ENCODE assay signal across 8 mouse cellular contexts in genomic region chr14:77814935-77815334, GRCm38 (mm10). TPM values are rescaled to one million over a fixed set of nuclear protein-coding genes. Genes with fewer than 3 reads are reported as not detected.
A peak's percentile ranks its signal among the peaks of the same experiment; 100 is the strongest.
DNase-seq lines count a peak whose midpoint lies in the region; ATAC-seq lines count a peak whose summit lies in the region.

No protein-coding gene starts in this region.

- H3K36me3 ChIP-seq in hindbrain, embryonic 16.5 days (ENCODE audit: control insufficient read depth, insufficient read depth, low read length) = no peaks in the 10 kb centered on the region
- no peaks in the 10 kb centered on the region for H3K36me3 ChIP-seq in hindbrain, embryonic 13.5 days

- 50% methylated on average over 4 of the region's 4 CpGs for WGBS in hindbrain, embryonic 16.5 days
- WGBS in hindbrain, embryonic 13.5 days = 64% methylated on average over 4 of the region's 4 CpGs

- H3K27me3 ChIP-seq in hindbrain, embryonic 16.5 days (replicated peaks; ENCODE audit: control insufficient read depth, insufficient read depth, low read length) = no peaks in the 10 kb centered on the region
- H3K27me3 ChIP-seq in hindbrain, embryonic 13.5 days = no peaks in the 10 kb centered on the region

- H3K9ac ChIP-seq in hindbrain, embryonic 16.5 days (ENCODE audit: low read depth, low read length) = no peak overlapping the region
- H3K9ac ChIP-seq in hindbrain, embryonic 13.5 days = no peak overlapping the region

- no peak overlapping the region for H3K4me3 ChIP-seq in hindbrain, embryonic 16.5 days (ENCODE audit: low read length)
- no peak overlapping the region for H3K4me3 ChIP-seq in hindbrain, embryonic 13.5 days

- peak; percentile 7 to 19 for DNase-seq in urinary bladder, postnatal 36 days (ENCODE audit: low spot score in 2 of 2)
- no peak for DNase-seq in urinary bladder, postnatal 10 days (ENCODE audit: low spot score)
- peak; percentile 52 to 63 for DNase-seq in heart, postnatal 14 days
- DNase-seq in spleen, adult 12 weeks (ENCODE audit: low spot score) = no peak
- no peak for DNase-seq in spleen, postnatal 10 days (ENCODE audit: low spot score in 2 of 2)
- no peak for DNase-seq in right cerebral cortex, adult 2 months (ENCODE audit: low spot score in 2 of 2)

- intact Hi-C loops in heart, postnatal 14 days (cut with DNase I) = no loop called here

- H3K9me3 ChIP-seq in hindbrain, embryonic 16.5 days (ENCODE audit: control insufficient read depth, low read length) = no peaks in the 10 kb centered on the region
- no peaks in the 10 kb centered on the region for H3K9me3 ChIP-seq in hindbrain, embryonic 13.5 days

- peaks cover 7% of the 10 kb centered on the region for H3K4me1 ChIP-seq in hindbrain, embryonic 16.5 days (ENCODE audit: control insufficient read depth, insufficient read depth, low read depth, low read length)
- peaks cover 11% of the 10 kb centered on the region for H3K4me1 ChIP-seq in hindbrain, embryonic 13.5 days (replicated peaks)

- H3K4me2 ChIP-seq in hindbrain, embryonic 16.5 days (ENCODE audit: low read length) = no peak overlapping the region
- H3K4me2 ChIP-seq in hindbrain, embryonic 13.5 days = no peak overlapping the region

- peak; percentile 88 for ATAC-seq in hindbrain, embryonic 16.5 days
- ATAC-seq in hindbrain, embryonic 13.5 days (ENCODE audit: low FRiP score) = no peak

- no peak overlapping the region for H3K27ac ChIP-seq in hindbrain, embryonic 16.5 days (ENCODE audit: low read depth, low read length)
- no peak overlapping the region for H3K27ac ChIP-seq in hindbrain, embryonic 13.5 days

RNA-seq across cellular contexts. Expression of gene Dnajc15, which starts 60.0 kb away (rescaled TPM):
- 80.2 and 97.4 TPM in 2 replicates for polyA plus RNA-seq in hindbrain, embryonic 16.5 days (2015; fragmentation: Nextera tagmentation; extraction: Ambion mirVana)
- polyA plus RNA-seq in hindbrain, embryonic 13.5 days (2015; fragmentation: Nextera tagmentation; extraction: Ambion mirVana) = 84.7 and 90.8 TPM in 2 replicates
- total RNA-seq in heart, postnatal 14 days (2021) = 100 to 1,000 TPM; 231 to 253 TPM

Comparison
In these comparisons a context has a peak if more than half of its experiments do, and no peak if none do; other contexts are left out.
1. DNase-seq: peak in urinary bladder, postnatal 36 days (2 of 2) and heart, postnatal 14 days (2 of 2); none in urinary bladder, postnatal 10 days (single experiment), spleen, adult 12 weeks (single experiment), spleen, postnatal 10 days (0 of 2) and right cerebral cortex, adult 2 months (0 of 2).